Mouse (Mus musculus): Measurements from ENCODE around the gene Tlx1.

DNA sequence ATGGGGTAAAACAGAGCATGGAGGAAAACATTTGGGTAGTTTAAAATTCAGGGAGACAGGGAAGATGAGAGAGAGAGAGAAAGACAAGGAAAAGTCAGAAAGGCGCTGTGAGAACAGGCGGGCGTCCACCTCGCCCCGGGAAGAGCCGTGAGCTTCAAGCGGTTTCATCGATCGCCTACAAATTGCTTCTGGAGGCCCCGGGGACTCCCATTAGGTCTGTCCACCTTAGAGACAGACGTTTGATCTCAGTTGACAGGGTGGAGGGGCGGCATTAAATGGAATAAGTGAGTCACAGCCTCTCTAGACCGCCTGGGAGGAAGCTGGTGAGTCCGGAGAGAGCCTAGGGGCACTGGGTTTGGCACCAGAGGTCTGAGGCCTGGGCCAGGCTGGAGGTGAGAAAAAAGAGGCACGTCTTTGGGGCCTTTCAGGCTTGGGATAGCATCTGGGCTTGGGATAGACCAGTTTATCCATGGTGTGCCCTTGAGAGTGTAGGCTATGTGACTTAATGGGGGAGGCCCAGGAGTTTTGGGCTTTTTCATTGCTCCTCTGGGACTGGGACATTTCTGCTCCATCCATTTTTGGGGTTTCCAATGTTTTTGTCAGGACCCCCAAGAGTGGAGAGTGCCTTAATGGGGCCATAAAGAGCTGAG lies 4.8 kb downstream of the Tlx1 start:
- TF ChIP-seq CTCF (IDR thresholded peaks at IDR 0.05; ENCODE audit: low read depth) (no peak), EP300 (IDR thresholded peaks at IDR 0.05; ENCODE audit: low read depth) (no peak)

All from heart, postnatal 0 days (tissue).